Mouse (Mus musculus) CH12.LX (cell line): ENCODE results near the gene 1700030K09Rik.

Source experiments
- CTCF ChIP-seq, 2 experiments: IDR thresholded peaks in 1 of 2; conservative IDR thresholded peaks in 1 of 2; 2 replicates each; pipeline ENCODE4 v1.5.1; 2011 to 2012; ENCODE audit warnings: low read depth in 2 of 2, low read length in 2 of 2, improper control_type of control experiment in 1 of 2, inconsistent platforms in 1 of 2, mild to moderate bottlenecking in 1 of 2, moderate library complexity in 1 of 2
- HCFC1 ChIP-seq: IDR thresholded peaks from 2 replicates; pipeline ENCODE4 v1.6.1; 2012; ENCODE audit warnings: low read depth, mild to moderate bottlenecking, inconsistent platforms, low read length, improper control_type of control experiment

DNA sequence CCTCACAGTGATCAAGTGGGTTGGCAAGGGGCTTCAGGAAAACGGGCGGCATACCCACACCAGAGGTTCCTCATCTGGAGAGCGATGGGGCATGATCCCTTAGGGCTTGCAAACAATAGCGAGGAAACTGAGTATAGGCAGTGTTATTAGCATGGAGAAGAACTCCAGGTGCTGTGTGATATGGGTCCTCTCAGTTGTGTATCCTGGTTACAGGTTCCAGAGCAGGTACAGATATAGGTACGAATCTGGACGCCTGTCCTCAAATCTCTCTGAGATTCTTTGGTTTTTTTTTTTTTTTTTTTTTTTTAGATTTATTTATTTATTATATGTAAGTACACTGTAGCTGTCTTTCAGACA, 292 bp downstream of the 1700030K09Rik start:
- no peak for TF ChIP-seq CTCF (conservative IDR thresholded peaks at IDR 0.05 in 1 of 2, IDR thresholded peaks at IDR 0.05 in 1 of 2; ENCODE audit: low read depth in 2 of 2, low read length in 2 of 2)
- TF ChIP-seq HCFC1 = no peak
